Mouse (Mus musculus): Measurements from ENCODE around the gene Gm9732. TPM values are rescaled to one million over a fixed set of nuclear protein-coding genes. Genes with fewer than 3 reads are reported as not detected.
"Not testable (repeated sequence)": the region's sequence is repeated elsewhere in the genome, so short reads cannot be mapped to it uniquely, and the experiment has no call there.

Gene Gm9732
- polyA plus RNA-seq, 1 experiment from 2014 or later = not detected

- H3K4me1 ChIP-seq (ENCODE audit: control insufficient read depth, insufficient read depth, low read length); H3K4me3 ChIP-seq (ENCODE audit: low read depth, low read length); H3K4me2 ChIP-seq; H3K27me3 ChIP-seq (ENCODE audit: control insufficient read depth, insufficient read depth, low read length); H3K27ac ChIP-seq (ENCODE audit: low read depth, low read length); H3K9me3 ChIP-seq (replicated peaks; ENCODE audit: control insufficient read depth, low read length); H3K9ac ChIP-seq (ENCODE audit: low read depth, low read length); ATAC-seq (replicated peaks; ENCODE audit: insufficient number of reproducible peaks, low FRiP score, low TSS enrichment); H3K36me3 ChIP-seq (ENCODE audit: control insufficient read depth, insufficient read depth, low read length): not testable (repeated sequence)
- WGBS (ENCODE audit: insufficient replicate concordance) = 46% methylated on average over 1 of the region's 2 CpGs
Observed at GRCm38 (mm10) chr14:43328603-43329002, 53.8 kb downstream of the Gm9732 start.

- not testable (repeated sequence) for ATAC-seq (replicated peaks; ENCODE audit: insufficient number of reproducible peaks, low FRiP score, low TSS enrichment); H3K9ac ChIP-seq (ENCODE audit: low read depth, low read length); H3K27me3 ChIP-seq (ENCODE audit: control insufficient read depth, insufficient read depth, low read length); H3K4me2 ChIP-seq; H3K9me3 ChIP-seq (replicated peaks; ENCODE audit: control insufficient read depth, low read length); H3K36me3 ChIP-seq (ENCODE audit: control insufficient read depth, insufficient read depth, low read length); H3K27ac ChIP-seq (ENCODE audit: low read depth, low read length); H3K4me1 ChIP-seq (ENCODE audit: control insufficient read depth, insufficient read depth, low read length); H3K4me3 ChIP-seq (ENCODE audit: low read depth, low read length)
- WGBS (ENCODE audit: insufficient replicate concordance) = 84% methylated on average over 9 of the region's 11 CpGs
Observed at GRCm38 (mm10) chr14:43331362-43331880, 56.6 kb downstream of the Gm9732 start.

- H3K27me3 ChIP-seq (ENCODE audit: control insufficient read depth, insufficient read depth, low read length); H3K9me3 ChIP-seq (replicated peaks; ENCODE audit: control insufficient read depth, low read length); ATAC-seq (replicated peaks; ENCODE audit: insufficient number of reproducible peaks, low FRiP score, low TSS enrichment); H3K4me2 ChIP-seq; H3K9ac ChIP-seq (ENCODE audit: low read depth, low read length); H3K4me3 ChIP-seq (ENCODE audit: low read depth, low read length); H3K4me1 ChIP-seq (ENCODE audit: control insufficient read depth, insufficient read depth, low read length); H3K36me3 ChIP-seq (ENCODE audit: control insufficient read depth, insufficient read depth, low read length); H3K27ac ChIP-seq (ENCODE audit: low read depth, low read length): not testable (repeated sequence)
- 67% methylated on average over 1 of the region's 1 CpGs for WGBS (ENCODE audit: insufficient replicate concordance)
Observed at GRCm38 (mm10) chr14:43337646-43338045, 62.8 kb downstream of the Gm9732 start.

GRCm38 (mm10) chr14:43347711-43348110 is 72.9 kb downstream of the Gm9732 start, which contains the start of gene 1700001F09Rik:
Gene 1700001F09Rik (minus strand): TSS chr14:43347811.
- H3K4me2 ChIP-seq; H3K9ac ChIP-seq (ENCODE audit: low read depth, low read length); H3K27ac ChIP-seq (ENCODE audit: low read depth, low read length); H3K4me3 ChIP-seq (ENCODE audit: low read depth, low read length); ATAC-seq (replicated peaks; ENCODE audit: insufficient number of reproducible peaks, low FRiP score, low TSS enrichment); H3K27me3 ChIP-seq (ENCODE audit: control insufficient read depth, insufficient read depth, low read length); H3K36me3 ChIP-seq (ENCODE audit: control insufficient read depth, insufficient read depth, low read length); H3K4me1 ChIP-seq (ENCODE audit: control insufficient read depth, insufficient read depth, low read length); H3K9me3 ChIP-seq (replicated peaks; ENCODE audit: control insufficient read depth, low read length): not testable (repeated sequence)

GRCm38 (mm10) chr14:43352944-43353343 is 78.1 kb downstream of the Gm9732 start:
- 63% methylated on average over 1 of the region's 2 CpGs for WGBS (ENCODE audit: insufficient replicate concordance)
- H3K4me3 ChIP-seq (ENCODE audit: low read depth, low read length); H3K9me3 ChIP-seq (replicated peaks; ENCODE audit: control insufficient read depth, low read length); H3K4me1 ChIP-seq (ENCODE audit: control insufficient read depth, insufficient read depth, low read length); H3K9ac ChIP-seq (ENCODE audit: low read depth, low read length); H3K36me3 ChIP-seq (ENCODE audit: control insufficient read depth, insufficient read depth, low read length); H3K4me2 ChIP-seq; H3K27me3 ChIP-seq (ENCODE audit: control insufficient read depth, insufficient read depth, low read length); ATAC-seq (replicated peaks; ENCODE audit: insufficient number of reproducible peaks, low FRiP score, low TSS enrichment); H3K27ac ChIP-seq (ENCODE audit: low read depth, low read length): not testable (repeated sequence)

Other genes starting within 250 kb of the Gm9732 start
- gene Gm8094, start 198.4 kb upstream of the Gm9732 start, polyA plus RNA-seq (2014; fragmentation: Nextera tagmentation; extraction: Ambion mirVana) = not detected in 2 replicates
- not detected in 2 replicates for gene Gm8104, start 174.4 kb upstream of the Gm9732 start, polyA plus RNA-seq (2014; fragmentation: Nextera tagmentation; extraction: Ambion mirVana)
- not detected in 2 replicates for gene Gm7233, start 95.2 kb upstream of the Gm9732 start, polyA plus RNA-seq (2014; fragmentation: Nextera tagmentation; extraction: Ambion mirVana)
- gene Gm8122, start 39.7 kb upstream of the Gm9732 start, polyA plus RNA-seq (2014; fragmentation: Nextera tagmentation; extraction: Ambion mirVana) = not detected in 2 replicates
- gene Gm8126, start 16.4 kb upstream of the Gm9732 start, polyA plus RNA-seq (2014; fragmentation: Nextera tagmentation; extraction: Ambion mirVana) = not detected in 2 replicates
- gene Gm8127, start 18.8 kb downstream of the Gm9732 start, polyA plus RNA-seq (2014; fragmentation: Nextera tagmentation; extraction: Ambion mirVana) = not detected in 2 replicates
- not detected in 2 replicates for gene 1700001F09Rik, start 72.8 kb downstream of the Gm9732 start, polyA plus RNA-seq (2014; fragmentation: Nextera tagmentation; extraction: Ambion mirVana)
- not detected in 2 replicates for gene Gm8138, start 141.3 kb downstream of the Gm9732 start, polyA plus RNA-seq (2014; fragmentation: Nextera tagmentation; extraction: Ambion mirVana)